Mouse (Mus musculus) thymus, adult 2 months (tissue): Measurements from ENCODE around the gene 1700086D15Rik.

ENCODE experiments used
- CTCF ChIP-seq: fragments of 200-500 bp; IDR thresholded peaks from 2 replicates; pipeline ENCODE4 v1.5.1; 2012; ENCODE audit warnings: mild to moderate bottlenecking, control low read depth, low read length, moderate library complexity, borderline replicate concordance; ENCODE audit not compliant: control insufficient read depth, poor library complexity, insufficient read depth; ENCODE audit errors: extremely low read depth
- POLR2A ChIP-seq: fragments of 200-500 bp; IDR thresholded peaks from 2 replicates; pipeline ENCODE4 v1.6.1; 2012; ENCODE audit warnings: mild to moderate bottlenecking, low read length, control low read depth, moderate library complexity; ENCODE audit not compliant: control insufficient read depth, poor library complexity, insufficient read depth; ENCODE audit errors: extremely low read depth

DNA sequence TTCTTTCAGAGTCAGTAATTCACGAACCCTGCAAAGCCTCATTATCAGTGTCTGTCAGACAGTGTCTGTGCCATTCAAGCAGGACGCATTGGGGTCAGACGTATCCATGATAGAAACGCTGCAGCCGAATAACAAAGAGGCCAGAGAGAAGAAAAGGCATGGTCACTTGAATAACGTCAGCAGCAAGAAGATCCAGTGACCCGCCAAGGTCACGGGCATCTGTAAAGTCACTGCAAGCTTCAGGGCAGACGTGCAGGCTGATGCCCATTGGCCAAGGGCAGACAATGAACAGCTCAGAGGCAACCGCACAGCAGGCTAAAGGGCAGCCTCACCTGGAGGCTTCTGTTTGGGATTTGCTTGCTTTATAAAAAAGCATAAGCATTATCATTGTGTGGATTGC, 49.6 kb downstream of the 1700086D15Rik start:
- TF ChIP-seq POLR2A (no peak), CTCF (no peak)
